Mouse (Mus musculus): ENCODE results near the gene Prm2.
A peak's percentile ranks its signal among the peaks of the same experiment; 100 is the strongest.

Prm2 gene

GRCm38 (mm10) chr16:10796034-10796433 is at the start of gene Prm2:
Prm2 (minus strand) TSS chr16:10796134.
- no peak for DNase-seq

DNA sequence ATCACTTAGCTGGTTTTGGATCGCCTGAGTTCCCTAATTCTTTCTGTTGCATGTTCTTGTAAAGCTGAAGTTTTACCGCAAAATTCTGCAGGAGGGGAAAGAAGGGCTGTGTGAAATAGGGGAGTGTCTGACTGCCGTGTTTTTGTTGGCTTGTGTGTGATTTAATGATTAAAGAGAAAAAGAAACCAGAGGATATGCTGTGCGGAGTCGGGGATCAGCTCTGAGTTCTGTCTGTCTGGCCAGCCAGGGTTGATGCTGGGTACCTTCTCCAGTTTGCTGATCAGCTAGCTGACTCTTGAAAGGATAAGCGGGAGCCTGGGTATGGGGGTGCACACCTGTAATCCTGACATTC is 48.4 kb upstream of the Prm2 start:
- DNase-seq, result no peak

DNA sequence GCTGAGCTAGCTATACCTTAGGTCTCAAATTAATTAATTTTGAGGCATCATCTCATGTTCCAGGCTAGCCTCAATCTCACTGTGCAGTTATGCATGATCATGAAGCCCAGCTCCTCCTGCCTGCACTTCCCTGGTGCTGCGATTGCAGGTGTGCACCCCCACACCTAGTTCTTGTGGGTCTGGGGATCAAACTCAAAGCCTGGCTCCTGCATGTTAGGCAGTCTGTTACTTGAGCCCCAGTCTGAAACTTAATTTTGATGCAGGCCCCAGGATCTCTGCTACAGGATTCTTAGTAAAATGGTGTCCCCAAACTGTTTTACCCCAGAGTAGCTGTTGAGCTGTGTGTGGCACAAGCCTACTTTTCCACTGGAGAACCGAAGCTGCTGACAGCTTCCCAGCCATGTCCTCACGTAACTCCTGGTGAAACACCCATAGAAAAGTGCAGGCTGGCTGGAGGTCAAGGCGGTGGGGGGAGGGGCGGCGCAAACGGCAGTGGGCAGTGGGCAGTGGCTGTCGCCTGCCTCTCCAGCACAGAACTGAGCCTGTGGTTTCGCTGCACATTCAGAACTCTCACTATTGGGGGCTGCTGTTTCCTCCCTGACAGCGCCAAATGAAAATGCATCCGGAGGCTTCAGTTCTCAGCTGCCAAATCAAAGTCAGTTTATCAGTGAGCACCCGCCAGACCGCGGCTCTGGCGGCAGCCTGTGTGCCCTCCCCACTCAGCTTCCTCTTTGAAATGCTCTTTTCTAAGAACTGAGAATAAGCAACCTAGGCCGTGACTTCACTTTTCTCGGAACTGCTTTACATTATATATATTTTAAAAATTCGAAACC is 47.8 kb upstream of the Prm2 start:
- peak; percentile 51 for DNase-seq

GRCm38 (mm10) chr16:10842282-10842855 is 46.4 kb upstream of the Prm2 start:
- DNase-seq, result no peak

- no peak for DNase-seq
Observed at GRCm38 (mm10) chr16:10840018-10840417, 44.1 kb upstream of the Prm2 start.

GRCm38 (mm10) chr16:10838487-10839245 is 42.7 kb upstream of the Prm2 start:
- DNase-seq, result no peak

GRCm38 (mm10) chr16:10837903-10838302 is 42.0 kb upstream of the Prm2 start:
- DNase-seq, result no peak

DNA sequence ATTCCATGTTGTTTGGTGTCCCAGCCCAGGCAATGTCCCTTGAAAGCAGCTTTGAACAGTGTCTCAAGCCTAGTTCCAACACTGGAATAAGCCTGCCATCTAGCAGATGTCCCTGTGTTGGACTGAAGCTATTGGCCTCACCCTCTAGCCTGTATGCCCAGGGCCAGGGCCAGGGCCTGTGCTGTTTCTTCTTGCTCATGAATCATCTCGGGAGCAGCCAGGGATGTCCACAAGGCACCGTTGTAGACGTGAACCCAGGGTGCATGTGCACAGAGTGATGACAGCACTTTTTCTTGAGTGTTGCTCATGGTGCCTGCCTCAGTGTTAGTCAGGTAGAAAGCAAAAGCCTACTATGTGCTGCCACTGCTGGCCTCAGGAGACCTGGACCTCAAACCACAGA is 41.3 kb upstream of the Prm2 start:
- no peak for DNase-seq

DNA sequence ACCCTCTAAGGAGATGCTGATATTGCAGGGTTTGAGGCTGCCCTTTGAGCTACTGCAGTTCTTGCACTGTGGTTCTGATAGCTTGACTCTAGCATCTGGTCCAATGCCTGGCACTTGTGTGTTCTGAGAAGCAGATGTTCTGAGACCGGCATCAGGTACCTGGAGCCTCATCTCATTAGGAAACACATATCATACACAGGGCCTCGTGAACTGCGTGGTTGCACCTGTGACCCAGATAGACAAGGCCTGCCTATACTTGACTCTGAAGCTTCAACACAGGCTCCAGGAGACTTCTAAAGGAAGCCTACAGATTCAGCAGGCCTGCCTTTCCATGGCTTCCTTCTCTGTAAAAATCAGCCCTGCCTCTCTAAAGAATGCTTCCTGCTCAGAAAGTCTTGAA is 40.5 kb upstream of the Prm2 start:
- no peak for DNase-seq

GRCm38 (mm10) chr16:10834911-10835587 is 39.1 kb upstream of the Prm2 start, which contains the start of gene Rmi2:
Rmi2 (plus strand) TSS chr16:10835059.
- peak; percentile 93 for DNase-seq

DNA sequence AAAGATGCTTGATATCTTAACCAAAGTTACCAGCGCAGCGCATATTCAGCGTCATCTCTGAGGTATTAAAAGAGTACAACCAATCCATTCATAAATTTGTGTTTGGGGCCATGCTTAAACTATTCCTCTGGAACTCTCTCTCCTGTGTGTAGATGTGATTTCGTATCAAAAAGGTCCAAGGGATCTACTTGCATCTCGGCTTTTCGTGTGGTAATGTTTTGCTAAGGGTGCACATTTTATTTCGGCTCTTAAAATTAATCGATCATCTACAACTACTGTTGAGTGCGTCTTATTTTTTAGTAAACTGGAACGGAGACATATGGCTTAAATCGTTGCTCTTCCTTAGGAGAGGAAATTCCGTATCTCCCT is 38.6 kb upstream of the Prm2 start:
- no peak for DNase-seq

GRCm38 (mm10) chr16:10828461-10828805 is 32.5 kb upstream of the Prm2 start:
- no peak for DNase-seq

DNA sequence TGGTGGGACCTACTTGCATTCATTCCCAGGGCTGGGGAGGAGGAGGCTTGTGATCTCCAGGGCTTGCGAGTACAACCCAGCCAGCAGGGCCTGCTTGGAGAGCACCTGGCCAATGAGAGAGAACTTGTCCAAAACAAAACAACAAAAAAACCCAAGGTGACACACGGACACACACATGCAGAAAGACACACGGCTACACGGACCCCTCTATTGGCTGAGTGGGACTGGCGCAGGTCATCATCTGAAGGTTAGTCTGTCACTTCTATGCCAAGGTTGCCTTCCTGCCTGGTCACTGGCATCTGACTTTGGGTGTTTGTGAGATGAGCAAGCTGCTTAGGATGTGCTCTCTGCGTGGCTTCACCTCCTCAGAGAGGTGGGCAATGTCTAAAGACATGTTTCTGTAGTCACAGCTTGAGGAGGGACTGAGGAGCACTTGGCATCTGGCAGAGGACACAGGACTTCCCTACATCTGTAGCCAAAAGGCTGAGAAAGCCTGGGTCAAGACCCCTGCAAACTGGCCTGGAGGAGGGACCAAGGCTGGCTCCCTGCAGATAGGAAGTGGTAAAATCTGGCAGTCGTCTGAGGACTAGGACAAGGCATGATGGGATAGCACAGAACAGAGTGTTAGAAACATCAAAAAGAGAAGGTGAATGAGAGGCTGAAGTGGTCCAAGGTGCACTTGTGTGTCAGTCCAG is 32.0 kb upstream of the Prm2 start:
- no peak for DNase-seq

- no peak for DNase-seq
Observed at GRCm38 (mm10) chr16:10827269-10827668, 31.3 kb upstream of the Prm2 start.

GRCm38 (mm10) chr16:10825840-10826239 is 29.9 kb upstream of the Prm2 start:
- DNase-seq, result no peak

- no peak for DNase-seq
Observed at GRCm38 (mm10) chr16:10824536-10824935, 28.6 kb upstream of the Prm2 start.

DNA sequence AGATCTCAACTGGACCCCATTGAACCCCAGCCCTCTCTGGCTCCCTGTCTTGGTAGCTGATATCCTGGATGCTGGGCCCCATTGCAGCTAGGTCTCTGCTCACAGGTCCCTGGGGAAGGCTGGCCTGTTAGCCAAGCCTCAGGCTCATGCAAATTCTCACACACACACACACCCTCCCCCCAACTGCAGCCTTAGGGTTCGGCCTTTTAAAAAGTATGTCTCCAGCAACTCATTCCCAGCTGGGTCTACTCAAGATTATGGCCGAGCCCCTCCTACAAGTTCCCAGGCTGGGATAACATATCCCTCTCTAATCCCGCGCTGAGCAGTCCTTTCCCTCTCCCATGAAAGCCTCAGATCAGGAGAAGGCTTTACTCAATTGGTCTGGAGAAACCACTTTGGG is 25.5 kb upstream of the Prm2 start:
- no peak for DNase-seq

DNA sequence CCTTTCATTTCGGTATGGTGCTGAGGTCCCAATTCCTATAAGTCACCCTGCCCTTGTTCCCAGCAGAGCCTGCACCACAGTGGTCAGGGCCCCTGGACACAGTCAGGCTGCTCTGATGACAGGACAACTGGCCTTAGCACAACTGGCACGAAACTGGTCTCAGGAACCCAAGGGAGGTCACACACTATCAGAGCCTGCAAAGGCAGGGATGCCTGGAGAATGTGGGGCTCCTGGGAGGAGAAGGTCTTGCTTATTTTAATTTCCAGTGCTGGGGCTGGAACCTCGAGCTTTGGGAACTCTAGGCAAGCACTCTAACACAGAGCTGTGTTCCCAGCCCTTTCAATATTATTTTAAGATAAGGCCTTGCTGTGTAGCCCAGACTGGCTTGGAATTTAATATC is 24.0 kb upstream of the Prm2 start:
- no peak for DNase-seq

DNA sequence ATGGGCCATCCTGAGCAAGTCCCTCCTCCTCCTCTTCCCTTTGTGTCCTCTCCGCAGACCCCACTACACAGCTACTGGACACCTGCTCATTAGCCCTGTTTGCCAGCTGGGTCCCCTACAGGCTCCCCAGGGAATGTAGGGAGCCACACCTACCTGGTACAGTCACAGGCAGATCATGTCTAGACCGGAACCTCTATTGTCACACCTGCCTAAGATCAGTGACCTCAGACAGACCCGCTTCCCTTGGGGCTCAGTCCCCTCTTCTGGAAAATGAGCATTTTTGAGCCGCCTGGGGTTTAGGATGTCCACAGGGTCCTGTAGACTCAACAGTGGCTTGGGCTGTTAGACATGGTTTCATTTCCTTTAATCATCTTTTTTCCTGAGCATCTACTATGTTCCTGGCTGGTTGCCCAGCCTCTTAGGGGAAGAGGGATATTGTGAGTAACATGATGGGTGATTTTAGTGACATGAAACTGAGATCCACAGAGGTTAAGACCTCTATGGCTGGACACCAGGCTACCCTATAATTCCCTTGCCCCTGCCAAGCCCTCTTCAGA is 22.7 kb upstream of the Prm2 start:
- DNase-seq, result no peak

GRCm38 (mm10) chr16:10814864-10815263 is 18.9 kb upstream of the Prm2 start:
- peak; percentile 40 for DNase-seq

- DNase-seq, result no peak
Observed at GRCm38 (mm10) chr16:10813726-10814125, 17.8 kb upstream of the Prm2 start.

DNA sequence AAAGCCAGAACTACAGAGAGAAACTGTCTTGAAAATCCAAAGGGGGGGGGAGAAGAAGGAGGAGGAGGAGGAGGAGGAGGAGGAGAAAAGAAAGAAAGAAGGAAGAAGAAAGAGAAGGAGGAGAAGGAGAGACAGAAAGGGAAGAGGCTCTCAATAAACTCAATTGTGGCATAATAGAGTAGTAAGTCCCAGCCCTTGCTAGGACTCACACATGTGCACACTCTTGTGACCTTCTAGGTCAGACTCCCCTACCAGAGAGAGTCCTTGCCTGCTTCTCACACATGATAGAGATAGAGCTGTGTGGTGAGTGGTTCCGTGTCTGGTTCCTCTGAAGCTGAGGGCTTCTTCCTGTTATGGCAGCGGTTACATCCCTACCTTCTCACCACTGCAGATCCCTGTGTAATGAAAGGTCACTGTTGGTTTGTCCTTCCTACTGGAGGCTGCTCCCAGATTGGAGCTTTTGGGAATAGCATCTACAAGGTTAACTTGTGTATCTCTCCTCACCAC is 17.0 kb upstream of the Prm2 start, which contains the start of gene Gm11172:
Gene Gm11172 (plus strand): TSS at position 51 of the 507 bp plus-strand sequence.
- DNase-seq, result no peak

Measured in liver (tissue).